Mouse (Mus musculus): ENCODE measurements around the gene Pecr. TPM values are rescaled to one million over a fixed set of nuclear protein-coding genes. Genes with fewer than 3 reads are reported as not detected.

Gene Pecr
- polyA plus RNA-seq, 1 experiment from 2014 or later = 13.2 TPM

DNA sequence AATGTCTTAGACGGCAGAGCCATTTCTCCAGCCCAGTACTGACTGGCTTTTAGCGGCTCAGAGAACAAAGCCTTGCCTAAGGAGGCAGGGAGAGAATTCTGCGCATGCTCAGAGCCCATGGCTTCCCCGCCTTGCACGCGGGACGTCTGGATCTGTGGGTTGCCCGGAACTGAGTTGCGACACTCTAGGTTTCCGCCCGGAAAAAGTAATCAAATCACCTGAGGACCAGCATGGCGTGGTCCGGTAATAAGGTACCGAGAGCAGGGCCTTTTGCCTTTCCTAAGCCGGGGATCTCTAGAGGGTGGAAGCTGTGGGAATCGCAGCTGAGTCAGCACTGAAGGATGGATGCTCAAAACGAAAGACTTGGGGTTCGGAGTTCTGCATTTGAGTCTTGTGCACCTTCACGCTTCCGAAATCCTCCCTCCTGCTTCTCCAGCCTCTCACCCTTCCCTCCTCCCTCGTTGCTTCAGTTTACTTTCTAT lies 23.2 kb upstream of the Pecr start, which contains the start of gene Xrcc5:
Gene Xrcc5, plus strand, starts transcription at position 105 of the 482 bp plus-strand sequence.
- peak; percentile 97 for ATAC-seq (ENCODE audit: low FRiP score)
- peak within 1 kb of the TSS; percentile 58 for H3K4me3 ChIP-seq
- H3K36me3 ChIP-seq = no peaks in the 10 kb centered on the region
- peak within 1 kb of the TSS; percentile 59 for H3K4me2 ChIP-seq (replicated peaks)
- peak within 1 kb of the TSS; percentile 90 for H3K27ac ChIP-seq
- under 1% methylated on average over 21 of the region's 21 CpGs for WGBS
- peaks cover 14% of the 10 kb centered on the region for H3K4me1 ChIP-seq
- no peaks in the 10 kb centered on the region for H3K9me3 ChIP-seq (replicated peaks)
- H3K9ac ChIP-seq = peak within 1 kb of the TSS; percentile 69
- no peaks in the 10 kb centered on the region for H3K27me3 ChIP-seq

DNA sequence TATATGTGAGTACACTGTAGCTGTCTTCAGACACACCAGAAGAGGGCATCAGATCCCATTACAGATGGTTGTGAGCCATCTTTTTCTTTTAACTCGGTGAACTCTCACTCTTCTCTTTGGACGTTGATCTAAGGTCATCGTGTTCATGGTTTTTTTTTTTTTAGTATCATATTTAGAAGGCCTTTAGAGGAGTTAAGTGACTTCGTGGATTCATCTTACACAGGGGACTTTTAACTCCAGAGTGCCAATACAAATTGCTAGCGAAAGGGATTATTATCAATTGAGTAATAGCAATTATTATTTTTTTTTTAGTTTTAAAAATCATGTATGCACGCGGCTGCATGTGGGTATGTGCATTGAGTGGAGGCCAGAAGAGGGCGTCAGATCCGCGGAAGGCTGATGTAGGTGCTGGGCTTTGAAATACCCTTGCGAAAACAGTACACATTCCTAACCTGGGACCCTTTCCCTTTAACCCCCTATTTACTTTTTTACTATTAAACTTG lies 22.6 kb upstream of the Pecr start:
- Histone ChIP-seq H3K36me3 (no peaks in the 10 kb centered on the region), H3K4me3 (peak overlapping the region; percentile 58), H3K4me2 (replicated peaks) (peak overlapping the region; percentile 59), H3K27me3 (no peaks in the 10 kb centered on the region), H3K27ac (peak overlapping the region; percentile 90), H3K9me3 (replicated peaks) (no peaks in the 10 kb centered on the region), H3K4me1 (peaks cover 14% of the 10 kb centered on the region), H3K9ac (peak overlapping the region; percentile 32)
- WGBS = 1% methylated on average over 11 of the region's 11 CpGs
- peak; percentile 83 for ATAC-seq (ENCODE audit: low FRiP score)

DNA sequence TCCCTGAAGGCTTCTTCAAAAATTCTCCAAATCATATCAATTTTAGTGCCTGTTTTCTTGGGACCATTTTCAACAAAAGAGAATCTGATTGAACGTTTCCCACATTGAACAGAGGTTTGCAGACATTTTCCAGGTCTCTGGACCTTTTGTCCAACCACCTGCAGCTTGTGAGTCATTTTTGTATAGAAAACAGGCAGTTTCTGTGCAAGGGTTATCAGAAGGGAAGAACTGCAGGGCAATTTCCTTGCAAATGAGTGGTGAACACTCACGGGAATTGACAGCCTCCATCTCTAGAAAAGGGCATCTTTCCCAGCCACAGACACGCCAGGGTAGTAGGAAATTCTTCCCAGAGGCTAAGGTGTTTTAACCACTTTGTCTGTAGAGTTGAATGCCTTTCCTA lies 22.1 kb upstream of the Pecr start:
- no peak overlapping the region for H3K4me3 ChIP-seq
- H3K27ac ChIP-seq = peak overlapping the region; percentile 90; the same call in 1 of the 2 replicates
- H3K9me3 ChIP-seq (replicated peaks) = no peaks in the 10 kb centered on the region
- no peaks in the 10 kb centered on the region for H3K27me3 ChIP-seq
- peaks cover 14% of the 10 kb centered on the region for H3K4me1 ChIP-seq
- peak overlapping the region; percentile 59 for H3K4me2 ChIP-seq (replicated peaks)
- 0 out of 2 replicates have a peak, but pooled peaks cover 3% of the 10 kb centered on the region for H3K36me3 ChIP-seq
- no peak overlapping the region for H3K9ac ChIP-seq
- WGBS = 45% methylated on average over 3 of the region's 3 CpGs
- no peak for ATAC-seq (ENCODE audit: low FRiP score)

DNA sequence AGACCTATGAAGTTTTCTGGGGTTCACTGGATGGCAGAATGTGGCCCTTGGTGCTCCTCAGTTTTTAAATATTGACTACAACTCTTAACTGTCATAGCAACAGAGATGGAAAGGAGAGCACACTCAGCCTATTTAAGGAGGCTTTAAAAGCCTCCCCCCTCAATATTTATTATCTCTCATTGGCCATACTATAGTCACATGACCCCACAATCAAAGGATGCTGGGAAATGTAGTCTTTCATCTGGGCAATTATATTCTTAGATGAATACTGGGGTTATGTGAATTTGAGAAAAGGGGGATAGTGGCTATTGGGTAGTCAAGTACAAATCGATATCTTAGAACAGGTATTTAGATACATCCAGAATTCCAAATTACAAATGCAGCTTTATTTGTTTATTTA lies 17.7 kb upstream of the Pecr start:
- Histone ChIP-seq H3K4me1 (no peaks in the 10 kb centered on the region), H3K4me3 (no peak overlapping the region), H3K9me3 (replicated peaks) (no peaks in the 10 kb centered on the region), H3K9ac (no peak overlapping the region), H3K27ac (no peak overlapping the region), H3K36me3 (peaks cover 28% of the 10 kb centered on the region), H3K4me2 (replicated peaks) (no peak overlapping the region), H3K27me3 (no peaks in the 10 kb centered on the region)
- WGBS = 90% methylated on average over 1 of the region's 1 CpGs
- ATAC-seq (ENCODE audit: low FRiP score) = no peak

DNA sequence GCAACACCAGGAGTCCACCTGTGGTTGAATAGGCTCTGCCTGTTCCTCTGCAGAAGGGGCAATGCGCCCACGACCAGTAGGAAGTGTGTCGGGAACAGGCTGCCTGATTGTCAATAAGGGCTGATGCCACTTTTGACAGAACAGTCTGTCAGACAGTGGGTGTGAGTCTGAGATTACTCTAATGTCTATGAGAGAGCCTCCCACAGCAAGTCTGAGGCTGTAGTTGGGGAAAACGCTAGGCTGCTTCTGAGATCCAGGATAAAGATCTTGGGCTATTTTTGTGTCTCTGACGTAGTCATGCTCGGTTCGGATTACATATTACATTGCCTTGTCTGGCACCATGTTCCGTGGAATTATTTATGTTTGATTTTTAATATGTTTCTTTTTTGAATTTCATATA lies 11.6 kb upstream of the Pecr start:
- no peaks in the 10 kb centered on the region for H3K9me3 ChIP-seq (replicated peaks)
- WGBS = 88% methylated on average over 8 of the region's 8 CpGs
- no peaks in the 10 kb centered on the region for H3K4me1 ChIP-seq
- H3K27me3 ChIP-seq = no peaks in the 10 kb centered on the region
- no peak overlapping the region for H3K4me2 ChIP-seq (replicated peaks)
- peaks cover 28% of the 10 kb centered on the region for H3K36me3 ChIP-seq
- H3K27ac ChIP-seq = no peak overlapping the region
- no peak overlapping the region for H3K9ac ChIP-seq
- H3K4me3 ChIP-seq = no peak overlapping the region
- ATAC-seq (ENCODE audit: low FRiP score) = no peak

DNA sequence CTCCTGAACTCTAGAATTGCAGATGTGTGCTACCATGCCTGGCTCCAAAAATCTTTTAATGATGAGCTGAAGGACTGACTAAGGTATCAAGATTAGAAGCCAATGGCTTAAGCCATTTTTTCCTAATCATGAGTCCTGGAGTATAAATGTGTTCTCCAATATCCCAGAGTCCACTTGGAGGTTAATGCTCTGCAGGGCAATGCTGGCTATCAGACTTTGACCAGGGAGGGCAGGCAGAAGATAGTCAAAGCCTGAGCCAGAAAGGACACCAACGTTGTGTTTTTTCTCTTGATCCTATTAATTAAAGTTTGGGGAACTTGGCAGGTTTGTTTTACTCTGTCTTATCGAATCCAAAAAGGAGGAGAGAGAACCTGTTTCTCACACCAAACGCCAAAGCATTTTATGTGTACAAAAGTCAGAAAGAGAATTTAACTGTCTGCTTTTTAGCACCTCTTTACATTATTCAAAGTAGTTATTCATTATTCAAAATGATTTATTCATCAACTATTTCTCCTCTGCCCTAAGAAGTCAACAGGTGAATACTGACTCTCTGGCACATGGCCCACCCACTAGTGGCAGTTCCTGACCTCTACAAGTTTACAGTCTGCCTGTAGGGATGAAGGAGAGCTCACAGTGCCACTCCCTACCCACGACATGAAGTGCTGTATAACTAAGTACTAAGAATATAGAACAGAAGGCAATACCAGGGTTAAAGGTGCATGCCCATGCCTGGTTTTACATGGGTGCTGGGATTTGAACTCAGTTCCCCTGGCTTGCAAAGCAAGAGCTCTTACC lies 10.0 kb upstream of the Pecr start:
- Histone ChIP-seq H3K9me3 (replicated peaks) (no peaks in the 10 kb centered on the region), H3K36me3 (0 out of 2 replicates have a peak, but pooled peaks cover 15% of the 10 kb centered on the region), H3K4me3 (no peak overlapping the region), H3K27ac (no peak overlapping the region), H3K4me2 (replicated peaks) (no peak overlapping the region), H3K9ac (no peak overlapping the region), H3K27me3 (no peaks in the 10 kb centered on the region), H3K4me1 (no peaks in the 10 kb centered on the region)
- no peak for ATAC-seq (ENCODE audit: low FRiP score)
- WGBS = 68% methylated on average over 4 of the region's 4 CpGs

DNA sequence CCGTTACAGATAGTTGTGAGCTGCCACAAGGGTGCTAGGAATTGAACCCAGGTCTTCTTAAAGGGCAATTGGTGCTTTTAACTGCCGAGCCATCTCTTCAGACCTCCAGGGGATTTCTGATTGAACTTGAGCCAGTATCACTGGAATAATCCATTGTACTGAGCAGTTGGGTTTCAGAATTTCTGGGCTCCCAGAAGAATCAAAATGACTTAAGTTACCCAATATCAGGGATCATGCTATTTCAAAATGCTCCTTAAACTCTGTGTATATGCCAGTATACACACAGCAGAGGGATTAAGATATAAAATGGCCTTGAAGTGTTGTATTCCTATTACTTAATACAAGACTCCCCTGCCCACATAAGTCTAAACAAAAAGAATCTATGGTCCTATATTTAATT lies 7.8 kb upstream of the Pecr start:
- WGBS = 91% methylated on average over 2 of the region's 2 CpGs
- Histone ChIP-seq H3K9ac (no peak overlapping the region), H3K4me2 (replicated peaks) (no peak overlapping the region), H3K9me3 (replicated peaks) (no peaks in the 10 kb centered on the region), H3K4me1 (peaks cover 4% of the 10 kb centered on the region), H3K27ac (no peak overlapping the region), H3K4me3 (no peak overlapping the region), H3K36me3 (0 out of 2 replicates have a peak, but pooled peaks cover 8% of the 10 kb centered on the region), H3K27me3 (no peaks in the 10 kb centered on the region)
- no peak for ATAC-seq (ENCODE audit: low FRiP score)

DNA sequence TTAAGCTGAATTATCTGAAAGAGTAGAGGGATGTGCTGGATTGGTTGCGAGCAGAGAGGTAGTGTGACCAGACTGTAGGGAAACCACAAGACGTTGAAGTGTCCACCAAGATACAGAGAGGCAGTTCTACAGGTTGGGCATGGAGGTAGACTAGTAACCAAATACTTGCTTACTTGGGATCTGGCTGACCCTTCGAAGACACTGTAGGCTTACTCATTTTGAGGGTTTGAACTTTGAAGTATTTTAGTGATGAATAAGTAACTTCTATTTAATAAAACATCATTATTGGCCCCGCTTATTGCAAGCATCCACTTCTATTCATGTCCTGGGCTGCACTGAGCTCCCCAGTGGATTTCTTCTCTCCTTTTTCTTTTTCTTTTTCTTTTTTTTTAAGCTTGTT lies 7.3 kb upstream of the Pecr start:
- peaks cover 9% of the 10 kb centered on the region for H3K4me1 ChIP-seq

DNA sequence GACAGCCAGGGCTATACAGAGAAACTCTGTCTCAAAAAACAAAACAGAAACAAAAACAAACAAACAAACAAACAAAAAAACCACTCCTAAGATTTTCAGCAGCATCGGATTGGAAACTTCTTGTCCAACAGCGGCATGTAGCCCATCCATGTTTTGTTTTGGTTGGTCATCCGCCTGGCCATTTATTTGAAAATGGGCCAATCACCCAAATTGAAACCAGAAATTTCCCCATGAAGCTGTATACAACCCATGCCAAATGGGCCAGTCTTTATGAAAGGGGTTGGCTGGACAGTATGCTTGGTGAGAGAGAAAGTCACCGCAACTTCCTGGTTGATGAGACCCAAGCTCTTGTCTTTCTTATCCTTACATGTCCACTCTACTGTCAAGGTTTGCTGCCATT lies 6.8 kb upstream of the Pecr start:
- Histone ChIP-seq H3K4me1 (peaks cover 13% of the 10 kb centered on the region), H3K27me3 (no peaks in the 10 kb centered on the region), H3K36me3 (0 out of 2 replicates have a peak, but pooled peaks cover 8% of the 10 kb centered on the region), H3K4me2 (replicated peaks) (no peak overlapping the region), H3K9ac (no peak overlapping the region), H3K9me3 (replicated peaks) (no peaks in the 10 kb centered on the region), H3K4me3 (no peak overlapping the region), H3K27ac (no peak overlapping the region)
- 95% methylated on average over 4 of the region's 4 CpGs for WGBS
- no peak for ATAC-seq (ENCODE audit: low FRiP score)

More for the DNA sequence above, 7.3 kb upstream of the Pecr start:
- Histone ChIP-seq H3K36me3 (0 out of 2 replicates have a peak, but pooled peaks cover 8% of the 10 kb centered on the region), H3K27me3 (no peaks in the 10 kb centered on the region), H3K9me3 (replicated peaks) (no peaks in the 10 kb centered on the region), H3K4me3 (no peak overlapping the region), H3K4me2 (replicated peaks) (no peak overlapping the region), H3K27ac (no peak overlapping the region), H3K9ac (no peak overlapping the region)
- no peak for ATAC-seq (ENCODE audit: low FRiP score)
- 92% methylated on average over 4 of the region's 4 CpGs for WGBS

DNA sequence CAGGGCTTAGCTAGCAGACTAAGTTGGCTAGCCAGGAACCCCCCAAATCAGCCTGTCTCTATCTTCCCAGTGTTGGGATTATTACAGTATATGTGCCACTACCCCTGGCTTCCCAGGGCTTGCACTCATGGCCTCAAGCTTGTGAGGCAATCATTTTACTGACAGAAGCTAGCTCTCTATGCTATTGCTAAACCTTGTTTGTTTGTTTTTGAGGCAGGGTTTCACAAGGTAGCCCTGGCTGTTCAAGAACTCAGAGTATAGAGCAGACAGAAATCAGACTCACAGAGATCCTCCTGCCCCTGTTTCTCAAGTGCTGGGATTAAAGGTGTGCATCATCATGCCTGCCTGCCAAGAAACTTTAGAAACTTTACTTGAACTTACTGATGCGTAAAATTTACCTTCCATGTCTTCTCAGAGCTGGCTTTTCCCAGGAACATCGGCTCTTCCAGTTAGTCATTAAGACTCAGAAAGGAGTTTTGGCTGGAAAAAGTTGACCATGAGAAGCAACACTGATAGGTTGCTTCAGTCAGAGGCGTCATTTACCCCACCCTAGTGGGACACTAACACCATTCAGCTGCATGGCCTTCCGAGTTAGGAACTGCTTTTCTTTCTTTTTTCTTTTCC lies 4.5 kb upstream of the Pecr start:
- Histone ChIP-seq H3K4me3 (no peak overlapping the region), H3K36me3 (0 out of 2 replicates have a peak, but pooled peaks cover 8% of the 10 kb centered on the region), H3K27me3 (no peaks in the 10 kb centered on the region), H3K4me1 (peaks cover 20% of the 10 kb centered on the region), H3K27ac (no peak overlapping the region), H3K9ac (no peak overlapping the region), H3K9me3 (replicated peaks) (no peaks in the 10 kb centered on the region), H3K4me2 (replicated peaks) (no peak overlapping the region)
- 90% methylated on average over 4 of the region's 4 CpGs for WGBS
- no peak for ATAC-seq (ENCODE audit: low FRiP score)

DNA sequence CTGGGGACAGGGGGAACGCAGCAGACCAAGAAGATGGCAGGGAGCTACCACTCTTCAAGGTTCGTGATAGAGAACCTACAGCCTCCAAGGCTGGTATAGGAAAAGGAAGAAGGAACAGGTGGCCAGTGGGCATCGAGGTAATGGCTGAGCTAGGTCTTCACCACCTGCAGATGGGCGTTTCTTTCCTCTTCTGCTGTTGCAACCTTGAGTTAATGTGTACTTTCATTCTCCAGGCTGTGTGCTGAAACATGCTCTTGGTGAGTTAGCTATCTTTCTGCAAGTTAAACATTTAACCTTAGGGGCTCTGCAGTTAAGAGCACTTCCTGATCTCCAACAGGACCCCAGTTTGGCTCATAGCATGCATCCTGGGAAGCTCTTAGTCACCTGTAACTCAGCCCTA lies 3.8 kb upstream of the Pecr start:
- Histone ChIP-seq H3K27ac (peak overlapping the region; percentile 93; the same call in 1 of the 2 replicates), H3K4me3 (no peak overlapping the region), H3K36me3 (0 out of 2 replicates have a peak, but pooled peaks cover 7% of the 10 kb centered on the region), H3K4me1 (peaks cover 20% of the 10 kb centered on the region), H3K9me3 (replicated peaks) (no peaks in the 10 kb centered on the region), H3K4me2 (replicated peaks) (peak overlapping the region; percentile 89; the same call in 1 of the 2 replicates), H3K9ac (0 out of 2 replicates have a peak overlapping the region, but pooled peaks have one; percentile 27), H3K27me3 (no peaks in the 10 kb centered on the region)
- 82% methylated on average over 4 of the region's 4 CpGs for WGBS
- ATAC-seq (ENCODE audit: low FRiP score) = no peak

DNA sequence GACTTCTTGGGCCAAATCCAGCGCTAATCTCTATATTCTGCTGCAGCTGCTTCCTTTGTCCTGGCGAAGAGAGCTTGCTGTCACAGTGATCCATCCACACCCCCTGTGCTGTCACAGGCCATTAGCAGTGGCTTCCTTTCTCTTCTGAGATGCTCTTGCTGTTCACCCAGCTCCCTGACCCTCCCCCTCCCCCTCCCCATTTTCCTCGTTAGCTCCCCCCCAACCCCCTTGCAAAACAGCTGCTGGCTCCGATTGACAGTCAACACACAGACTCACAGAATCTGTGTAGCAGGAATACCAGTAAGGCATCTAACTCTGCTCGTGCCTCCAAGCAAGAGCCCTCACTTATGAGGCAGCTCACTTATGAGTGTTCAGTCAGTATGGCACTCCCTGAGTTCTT lies 2.8 kb upstream of the Pecr start:
- Histone ChIP-seq H3K9me3 (replicated peaks) (no peaks in the 10 kb centered on the region), H3K9ac (peak overlapping the region; percentile 75), H3K4me2 (replicated peaks) (peak overlapping the region; percentile 89), H3K4me3 (no peak overlapping the region), H3K27ac (peak overlapping the region; percentile 93), H3K36me3 (no peaks in the 10 kb centered on the region), H3K27me3 (no peaks in the 10 kb centered on the region), H3K4me1 (peaks cover 20% of the 10 kb centered on the region)
- ATAC-seq (ENCODE audit: low FRiP score) = peak; percentile 81
- WGBS = 18% methylated on average over 5 of the region's 5 CpGs

Measured in hindbrain, embryonic 12.5 days (tissue).